Mouse (Mus musculus): ENCODE data around the gene Drd5.

Drd5 gene

GRCm38 (mm10) chr5:38318966-38319786, at the start of gene Drd5:
TSS of gene Drd5 (plus strand) at chr5:38319367.
- no peak for DNase-seq (ENCODE audit: low read depth)

DNA sequence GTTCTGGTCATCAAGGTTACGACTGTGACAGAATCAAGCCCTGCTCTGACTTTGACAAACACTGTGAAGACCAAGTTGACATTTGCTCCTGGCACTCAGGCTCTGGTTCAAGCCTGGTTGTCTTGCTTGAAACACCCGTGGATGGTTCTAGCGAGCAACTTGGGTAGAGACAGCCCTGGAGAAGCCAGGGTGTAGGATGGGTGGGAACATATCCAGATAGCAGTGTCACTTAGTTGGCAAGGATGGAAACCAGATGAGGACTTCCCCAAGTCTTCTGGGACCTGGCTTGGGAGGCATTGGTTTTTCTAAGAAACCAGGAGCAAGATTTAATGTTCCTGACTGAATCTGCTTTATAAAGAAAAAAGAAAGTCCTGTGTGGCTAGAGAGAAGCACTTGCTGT, 48.2 kb upstream of the Drd5 start:
- no peak for DNase-seq (ENCODE audit: low read depth)

DNA sequence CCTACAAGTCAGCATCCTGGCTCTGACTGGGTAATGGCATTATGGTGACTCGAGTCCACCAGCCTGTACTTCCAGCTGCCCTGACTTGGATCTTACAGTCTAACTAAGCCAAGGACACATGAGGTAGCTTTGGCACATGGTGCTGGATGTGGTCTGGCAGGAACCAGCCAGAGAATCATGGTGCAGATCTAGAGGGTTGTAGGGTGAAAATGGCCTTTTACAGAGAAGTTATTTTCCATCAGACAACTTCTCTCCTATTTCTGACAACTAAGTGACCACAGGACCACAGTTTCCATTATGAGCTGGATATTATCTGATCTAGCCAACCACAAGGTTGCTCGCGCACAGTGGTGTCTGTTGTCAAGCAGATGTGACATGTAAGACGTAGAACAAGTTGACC, 45.3 kb upstream of the Drd5 start:
- DNase-seq (ENCODE audit: low read depth) = peak; percentile 4

GRCm38 (mm10) chr5:38275771-38276170, 43.4 kb upstream of the Drd5 start, which contains the start of gene Otop1:
TSS of gene Otop1 (plus strand) at chr5:38275972.
- DNase-seq (ENCODE audit: low read depth) = no peak

DNA sequence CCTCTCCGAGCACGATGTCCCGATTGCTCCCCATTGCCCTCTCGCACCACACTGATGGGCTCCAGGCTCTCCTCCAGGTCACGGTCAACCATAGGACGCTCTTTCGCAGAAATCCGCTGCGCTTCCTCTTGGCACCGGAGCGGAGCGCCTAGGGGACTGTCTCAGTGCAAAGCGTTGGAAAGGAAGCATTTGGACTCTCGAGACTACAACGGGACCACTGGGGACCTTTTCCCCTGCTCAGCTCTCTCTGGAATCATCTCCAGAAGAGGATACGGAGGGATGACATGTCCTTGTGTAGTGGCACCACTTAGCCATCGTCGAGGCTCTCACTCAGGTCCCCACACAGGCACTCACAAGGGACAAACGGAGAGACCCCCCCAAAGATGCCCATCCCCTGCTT, 42.7 kb upstream of the Drd5 start:
- no peak for DNase-seq (ENCODE audit: low read depth)

DNA sequence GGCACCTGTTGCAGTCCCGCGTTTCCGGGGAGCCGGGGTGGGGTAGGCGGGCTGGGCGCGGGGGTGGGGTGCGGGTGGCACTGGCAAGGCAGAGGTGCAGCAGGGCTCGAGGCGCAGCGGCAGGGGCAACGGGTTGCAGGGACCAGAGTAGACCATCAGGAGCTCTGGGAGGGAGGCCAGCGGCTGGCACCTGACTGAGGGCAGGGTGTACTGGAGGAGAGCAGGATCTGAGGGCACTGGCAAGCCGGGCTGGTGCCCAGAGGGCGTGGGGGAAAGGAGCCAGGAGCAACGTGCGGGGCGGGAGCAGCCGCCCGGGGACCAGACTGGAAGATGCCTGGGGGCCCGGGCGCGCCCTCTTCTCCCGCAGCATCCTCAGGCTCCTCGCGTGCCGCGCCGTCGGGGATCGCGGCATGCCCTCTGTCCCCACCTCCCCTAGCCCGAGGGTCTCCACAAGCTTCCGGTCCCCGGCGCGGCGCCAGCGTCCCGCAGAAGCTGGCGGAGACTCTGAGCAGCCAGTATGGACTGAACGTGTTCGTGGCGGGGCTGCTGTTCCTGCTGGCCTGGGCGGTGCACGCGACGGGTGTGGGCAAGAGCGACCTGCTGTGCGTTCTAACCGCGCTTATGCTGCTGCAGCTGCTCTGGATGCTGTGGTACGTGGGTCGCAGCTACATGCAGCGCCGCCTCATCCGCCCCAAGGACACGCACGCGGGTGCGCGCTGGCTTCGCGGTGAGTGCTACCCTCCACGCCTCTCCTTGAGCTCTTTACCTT, 41.9 kb upstream of the Drd5 start:
- DNase-seq (ENCODE audit: low read depth) = no peak

DNA sequence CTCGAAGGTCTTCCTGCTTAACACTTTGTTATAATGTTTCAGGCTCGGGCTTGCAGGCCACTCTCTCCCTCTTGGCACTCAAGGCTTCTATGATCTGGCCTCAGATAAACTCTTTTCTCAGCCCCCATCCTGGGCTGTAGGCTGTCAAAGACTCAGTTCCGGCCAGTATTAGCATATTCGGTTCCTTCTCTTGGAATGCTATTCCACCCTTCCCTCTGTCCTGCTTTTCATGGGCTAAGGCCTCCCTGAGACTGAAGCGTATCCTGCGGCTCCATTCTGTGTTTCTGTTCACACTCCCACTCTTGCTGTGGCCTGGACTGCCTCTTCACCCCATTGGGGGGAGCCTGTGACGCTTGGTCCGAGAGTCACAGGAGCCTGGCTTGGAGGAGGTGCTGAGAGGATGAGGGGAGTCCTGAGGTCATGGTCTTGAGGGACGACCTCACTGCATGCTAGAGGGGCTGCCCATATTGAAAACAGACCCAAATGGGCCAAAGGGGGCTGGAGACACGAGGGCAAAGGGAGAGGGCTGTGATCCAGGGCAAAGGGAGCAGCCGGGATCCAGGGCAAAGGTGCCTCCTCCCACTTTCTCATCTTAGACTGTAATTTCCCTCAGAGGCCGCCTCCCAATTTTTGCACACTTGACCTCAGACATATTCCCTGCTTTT, 41.1 kb upstream of the Drd5 start:
- no peak for DNase-seq (ENCODE audit: low read depth)

GRCm38 (mm10) chr5:38280075-38280474, 39.1 kb upstream of the Drd5 start:
- DNase-seq (ENCODE audit: low read depth) = no peak

GRCm38 (mm10) chr5:38285724-38286123, 33.4 kb upstream of the Drd5 start:
- DNase-seq (ENCODE audit: low read depth) = no peak

GRCm38 (mm10) chr5:38288476-38288875, 30.7 kb upstream of the Drd5 start:
- DNase-seq (ENCODE audit: low read depth) = no peak

- no peak for DNase-seq (ENCODE audit: low read depth)
These were observed 17.3 kb upstream of the Drd5 start for GRCm38 (mm10) chr5:38301761-38302411.

DNA sequence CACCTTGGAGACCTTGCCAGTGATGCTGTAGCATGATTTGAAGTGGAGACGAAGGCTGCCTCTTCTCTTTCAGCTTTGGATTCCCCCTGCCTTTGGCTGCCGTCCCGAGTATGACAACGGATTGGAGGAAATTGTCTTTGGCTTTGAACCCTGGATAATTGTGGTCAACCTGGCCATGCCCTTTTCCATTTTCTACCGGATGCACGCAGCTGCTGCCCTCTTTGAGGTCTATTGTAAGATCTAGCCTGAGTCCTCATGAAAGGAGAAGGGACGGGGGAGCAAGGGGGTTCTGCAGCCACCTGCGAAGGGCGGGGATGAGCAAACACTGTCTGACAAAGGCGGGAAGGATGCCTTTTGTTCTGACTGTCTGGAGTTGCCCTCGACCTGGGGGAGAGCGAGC, 16.5 kb upstream of the Drd5 start:
- no peak for DNase-seq (ENCODE audit: low read depth)

GRCm38 (mm10) chr5:38305241-38305640, 13.9 kb upstream of the Drd5 start:
- no peak for DNase-seq (ENCODE audit: low read depth)

DNA sequence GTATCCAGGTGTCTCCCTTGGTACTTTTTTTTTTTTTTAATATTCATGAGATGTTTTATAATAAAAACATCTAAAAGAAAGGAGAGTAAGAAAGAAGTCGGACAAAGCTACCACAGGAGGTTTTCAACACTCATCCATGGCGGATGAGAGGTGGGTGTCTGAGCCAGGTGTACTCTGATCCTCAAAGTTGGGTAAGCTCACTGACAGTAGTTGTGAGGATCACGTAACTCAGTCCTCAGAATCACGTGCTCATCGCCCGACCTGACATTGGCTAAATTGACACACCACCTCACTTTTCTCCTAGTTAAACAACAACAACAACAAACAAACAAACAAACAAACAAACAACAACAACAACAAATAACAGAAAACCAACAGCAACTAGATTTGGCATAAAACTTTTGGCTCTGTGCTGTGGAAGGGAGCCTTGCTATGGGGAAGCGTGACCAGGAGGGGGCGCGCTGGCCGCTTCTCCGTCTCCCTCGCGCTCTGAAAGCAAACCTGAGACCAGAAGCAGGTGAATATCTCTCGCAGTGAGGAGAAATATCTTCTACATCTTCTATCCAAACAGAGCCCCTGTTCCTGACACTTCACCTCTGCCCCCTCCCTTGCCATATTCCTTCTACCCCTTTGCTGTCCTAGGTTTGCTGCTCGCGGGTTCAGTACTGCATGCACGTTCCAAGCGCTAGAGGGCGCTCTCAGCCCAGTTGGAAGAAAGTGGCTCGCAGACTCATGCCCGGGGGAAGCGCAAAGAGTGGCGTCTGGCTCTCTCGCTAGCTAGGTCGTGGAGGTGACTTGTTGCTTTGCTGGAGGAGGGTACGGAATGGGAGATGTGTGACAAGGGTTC, 11.7 kb upstream of the Drd5 start:
- DNase-seq (ENCODE audit: low read depth) = peak; percentile 47

DNA sequence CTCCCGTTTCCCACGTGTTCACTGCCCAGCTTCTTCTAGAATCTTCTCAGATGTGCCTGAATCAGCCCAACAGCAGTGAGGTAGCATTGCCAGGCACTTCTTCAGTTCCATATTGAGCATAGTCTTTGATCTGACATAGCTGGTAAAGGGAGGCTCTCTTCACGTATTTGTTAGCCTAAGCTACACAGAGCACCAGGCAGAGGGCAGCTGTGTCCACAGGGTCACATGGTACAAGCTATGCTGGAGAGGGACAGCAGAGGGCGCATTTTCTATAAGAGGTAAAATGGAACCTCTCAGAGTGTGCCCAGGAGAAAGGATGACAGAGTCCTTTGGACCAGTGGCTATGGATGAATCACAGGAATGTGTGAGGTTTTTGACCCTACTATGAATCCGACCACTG, 10.3 kb upstream of the Drd5 start:
- no peak for DNase-seq (ENCODE audit: low read depth)

DNA sequence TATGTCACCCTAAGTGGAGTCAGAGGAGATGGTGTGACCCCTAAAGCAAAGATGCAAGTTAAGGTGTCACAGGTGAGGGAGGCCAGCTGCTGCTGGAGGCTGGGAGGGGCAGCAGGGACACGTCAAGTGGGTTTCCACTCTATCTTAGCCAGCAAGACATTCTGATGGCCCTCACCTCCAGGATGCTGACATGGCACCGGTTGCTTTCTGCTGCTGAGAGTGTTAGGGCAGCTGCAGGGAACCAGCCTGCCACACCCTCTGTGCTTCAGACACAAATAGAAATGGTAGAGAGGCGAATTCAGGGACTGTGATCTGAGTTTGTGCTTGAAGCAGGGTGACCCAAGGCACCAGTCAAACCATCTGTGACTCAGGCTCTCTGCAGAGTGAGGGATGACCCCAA, 9.4 kb upstream of the Drd5 start:
- no peak for DNase-seq (ENCODE audit: low read depth)

GRCm38 (mm10) chr5:38333381-38333780, 14.2 kb downstream of the Drd5 start:
- DNase-seq (ENCODE audit: low read depth) = no peak

GRCm38 (mm10) chr5:38334582-38334981, 15.4 kb downstream of the Drd5 start:
- no peak for DNase-seq (ENCODE audit: low read depth)

DNA sequence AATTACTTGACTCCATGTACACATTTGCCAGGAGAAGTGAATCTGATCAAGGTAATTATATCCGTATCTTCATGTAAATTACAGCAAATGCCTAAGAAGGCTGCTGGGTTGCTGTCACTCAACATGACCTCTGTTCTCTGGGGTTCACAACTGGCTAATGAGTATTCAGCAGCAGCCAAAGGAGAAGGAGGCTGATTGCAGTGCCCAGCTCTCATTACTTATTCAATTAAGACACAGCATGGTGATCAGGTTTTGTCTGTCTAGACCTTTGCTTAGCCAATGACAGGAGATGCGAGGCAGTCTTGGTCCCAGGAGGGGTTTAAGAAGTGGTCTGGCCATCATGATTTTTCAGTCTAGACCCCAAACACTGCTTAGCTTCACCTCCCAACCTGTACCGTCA, 23.9 kb downstream of the Drd5 start:
- DNase-seq (ENCODE audit: low read depth) = no peak

GRCm38 (mm10) chr5:38346646-38347432, 27.7 kb downstream of the Drd5 start:
- no peak for DNase-seq (ENCODE audit: low read depth)
